Mouse (Mus musculus): Measurements from ENCODE around the gene Sf3a2.
A peak's percentile ranks its signal among the peaks of the same experiment; 100 is the strongest.
"Not testable (repeated sequence)": the region's sequence is repeated elsewhere in the genome, so short reads cannot be mapped to it uniquely, and the experiment has no call there.

The Sf3a2 gene

GRCm38 (mm10) chr10:80826151-80827062, 28.4 kb downstream of the Sf3a2 start, which contains the start of gene Oaz1:
TSS of gene Oaz1 (plus strand) at chr10:80826656.
- DNase-seq = peak; percentile 98

DNA sequence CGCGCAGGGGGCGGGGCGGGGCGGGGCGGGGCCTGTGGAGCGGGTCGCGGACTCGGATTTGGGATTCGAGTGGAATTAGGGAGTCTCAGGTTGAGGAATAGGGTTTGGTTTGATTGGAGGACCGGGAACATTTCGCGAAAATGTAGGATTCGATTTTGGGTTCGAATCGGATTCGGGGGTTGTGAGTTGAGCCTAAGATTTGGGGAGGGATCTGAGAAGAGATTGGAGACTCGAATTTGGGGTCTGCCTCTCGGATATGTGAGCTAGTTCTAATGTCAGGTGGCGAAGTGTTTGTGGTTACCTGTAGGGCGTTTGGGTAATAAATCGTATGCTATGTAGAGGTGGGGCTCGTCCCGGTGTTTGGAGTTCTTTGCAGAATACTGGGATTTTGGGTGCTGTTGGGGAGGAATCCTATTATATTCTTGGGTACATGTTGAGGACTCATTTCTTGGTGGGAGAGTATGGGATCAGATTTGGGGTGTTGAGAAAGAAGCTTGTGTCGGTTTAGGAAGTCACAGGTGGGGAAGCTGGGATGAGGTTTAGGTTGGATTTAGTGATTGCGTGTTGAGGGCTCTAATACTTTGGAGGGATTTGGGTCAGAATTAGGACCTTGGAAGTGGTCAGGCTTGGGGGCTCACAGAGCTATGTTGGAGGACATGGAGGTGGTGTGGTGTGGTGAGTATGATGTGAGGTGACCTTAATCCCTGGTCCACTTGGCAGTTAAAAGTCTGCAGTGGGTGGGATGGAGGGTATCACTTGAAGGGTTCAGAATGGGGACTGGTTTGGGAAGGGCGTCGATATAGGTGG, 29.3 kb downstream of the Sf3a2 start:
- no peak for DNase-seq

GRCm38 (mm10) chr10:80827870-80828420, 29.9 kb downstream of the Sf3a2 start:
- no peak for DNase-seq

DNA sequence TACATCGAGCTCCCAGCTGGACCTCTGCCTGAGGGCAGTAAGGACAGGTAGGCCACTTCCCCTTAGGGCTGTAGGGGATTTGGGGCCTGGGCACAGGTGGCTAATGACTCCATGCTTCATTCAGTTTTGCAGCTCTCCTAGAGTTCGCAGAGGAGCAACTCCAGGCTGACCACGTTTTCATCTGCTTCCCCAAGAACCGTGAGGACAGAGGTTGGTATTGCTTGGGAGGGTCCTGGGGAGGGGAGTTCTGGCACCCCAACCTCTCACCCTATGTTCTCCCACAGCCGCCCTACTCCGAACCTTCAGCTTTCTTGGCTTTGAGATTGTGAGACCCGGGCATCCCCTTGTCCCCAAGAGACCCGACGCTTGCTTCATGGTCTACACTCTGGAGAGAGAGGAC, 30.6 kb downstream of the Sf3a2 start:
- DNase-seq = not testable (repeated sequence)

GRCm38 (mm10) chr10:80829359-80830278, 31.6 kb downstream of the Sf3a2 start:
- DNase-seq = no peak

DNA sequence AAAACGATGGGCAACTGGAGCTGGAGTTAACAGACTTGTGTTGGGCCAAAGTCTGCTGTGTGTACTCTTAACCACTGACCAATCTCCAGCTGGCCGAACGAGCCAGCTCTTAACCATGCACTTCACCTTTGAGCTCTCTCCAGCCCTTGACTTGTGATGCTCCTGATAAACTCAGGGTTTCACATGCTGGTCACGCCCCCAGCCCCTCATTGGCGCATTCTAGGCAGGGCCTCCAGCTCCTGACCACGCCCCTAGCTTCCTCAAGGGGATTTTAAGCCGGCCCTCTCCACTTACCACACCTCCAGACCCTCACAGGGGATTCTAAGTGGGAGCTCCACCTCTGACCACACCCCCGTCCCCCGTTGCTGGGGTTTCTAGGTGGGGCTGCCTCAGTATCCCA, 33.1 kb downstream of the Sf3a2 start:
- DNase-seq = peak; percentile 84

- no peak for DNase-seq
Observed at GRCm38 (mm10) chr10:80832818-80833217, 34.8 kb downstream of the Sf3a2 start.

DNA sequence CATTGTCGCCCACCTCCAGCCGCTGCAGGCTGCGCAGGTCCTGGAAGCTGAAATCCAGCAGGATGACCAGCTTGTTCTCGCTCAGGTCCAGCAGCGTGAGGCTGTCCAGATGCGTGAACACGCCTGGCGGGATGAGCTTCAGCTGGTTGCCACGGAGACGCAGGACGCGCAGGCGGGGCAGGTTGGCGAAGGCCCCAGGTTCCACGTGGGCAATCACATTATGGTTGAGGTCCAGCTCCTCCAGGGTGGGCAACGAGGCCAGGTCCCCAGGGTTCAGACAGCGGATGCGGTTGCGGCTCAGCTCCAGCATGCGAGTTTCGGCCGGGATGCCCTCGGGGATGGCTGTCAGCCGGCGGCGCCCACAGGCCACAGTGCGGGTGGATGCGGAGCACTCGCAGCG, 37.6 kb downstream of the Sf3a2 start:
- DNase-seq = no peak

DNA sequence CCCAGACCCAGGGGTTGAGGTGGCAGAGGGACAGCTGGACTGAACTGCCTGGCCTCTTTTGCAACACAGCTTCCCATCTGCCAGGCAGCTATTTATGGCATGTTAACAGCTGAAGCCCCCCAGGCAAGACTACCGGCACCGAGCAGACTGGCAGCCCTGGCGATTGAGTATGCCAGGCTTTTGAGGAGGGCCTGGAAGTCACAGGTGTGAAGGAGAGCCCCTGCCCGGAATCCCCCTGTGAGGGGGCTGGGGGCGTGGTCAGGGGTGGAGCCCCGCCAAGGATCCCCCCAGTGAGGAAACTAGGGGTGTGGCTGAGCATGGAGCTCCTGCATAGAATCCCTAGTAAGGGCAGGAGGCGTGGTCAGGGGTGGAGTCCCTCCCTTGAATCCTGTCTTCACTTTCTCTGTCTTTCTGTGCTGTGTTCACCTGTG, 39.0 kb downstream of the Sf3a2 start:
- DNase-seq = no peak

DNA sequence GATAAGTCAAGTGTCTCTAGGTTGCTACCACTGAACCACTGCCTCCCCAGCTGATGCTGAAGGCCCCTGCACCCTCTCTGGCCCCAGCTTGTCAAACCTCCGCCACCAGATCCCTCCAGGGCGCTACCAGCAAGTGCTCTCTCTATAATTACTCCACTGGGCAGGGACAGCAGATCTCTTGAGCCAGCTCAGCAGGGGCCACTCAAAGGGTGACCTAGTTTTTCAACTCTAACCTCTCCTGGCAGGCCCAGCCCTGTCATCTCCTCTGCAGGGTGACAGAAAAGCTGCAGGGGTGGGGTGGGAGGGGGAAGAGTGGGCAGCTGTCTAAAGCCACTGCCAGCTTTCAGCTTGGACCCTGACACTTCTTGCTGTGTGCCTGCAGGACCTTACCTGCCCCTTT, 39.8 kb downstream of the Sf3a2 start:
- no peak for DNase-seq

- DNase-seq = no peak
Observed at GRCm38 (mm10) chr10:80838346-80838912, 40.4 kb downstream of the Sf3a2 start.

DNA sequence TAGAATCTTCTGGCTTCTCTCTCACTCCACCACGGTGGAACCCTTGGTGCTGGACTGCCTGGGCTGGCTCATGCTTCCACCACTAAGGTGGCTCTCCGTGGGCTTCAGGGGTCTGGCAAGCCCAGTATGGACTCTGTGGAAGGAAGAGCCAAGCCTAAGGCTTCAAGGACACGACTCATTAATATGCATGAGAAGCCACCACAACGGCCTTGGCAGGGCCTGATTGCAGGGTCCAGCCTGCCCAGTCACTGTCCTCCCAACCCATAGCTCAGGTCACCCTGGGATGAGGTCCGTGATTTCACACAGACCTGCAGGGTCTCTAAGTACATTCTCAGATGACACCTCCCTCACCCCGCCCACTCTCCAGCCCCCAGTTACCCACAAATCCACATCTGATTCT, 41.9 kb downstream of the Sf3a2 start:
- DNase-seq = no peak

DNA sequence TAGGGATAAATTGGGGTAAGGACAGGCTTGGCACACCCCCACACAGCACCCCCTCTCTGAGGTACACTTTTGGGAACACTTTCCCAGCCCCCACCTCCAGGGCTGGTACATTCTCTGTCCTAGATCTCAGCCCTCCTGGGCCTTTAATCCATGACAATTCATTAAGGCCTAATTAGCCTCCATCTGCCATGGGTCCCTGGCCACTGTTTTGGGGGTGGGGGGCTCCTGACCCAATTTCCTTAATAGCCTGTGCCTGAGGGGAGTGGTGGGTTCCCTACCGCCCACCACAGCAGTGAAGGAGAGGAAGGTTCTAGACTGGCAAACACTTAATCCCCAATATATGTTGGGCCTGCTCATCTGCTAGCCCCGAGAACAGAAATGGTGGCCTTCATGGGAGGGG, 43.7 kb downstream of the Sf3a2 start:
- DNase-seq = no peak

GRCm38 (mm10) chr10:80842334-80842733, 44.3 kb downstream of the Sf3a2 start:
- no peak for DNase-seq

DNA sequence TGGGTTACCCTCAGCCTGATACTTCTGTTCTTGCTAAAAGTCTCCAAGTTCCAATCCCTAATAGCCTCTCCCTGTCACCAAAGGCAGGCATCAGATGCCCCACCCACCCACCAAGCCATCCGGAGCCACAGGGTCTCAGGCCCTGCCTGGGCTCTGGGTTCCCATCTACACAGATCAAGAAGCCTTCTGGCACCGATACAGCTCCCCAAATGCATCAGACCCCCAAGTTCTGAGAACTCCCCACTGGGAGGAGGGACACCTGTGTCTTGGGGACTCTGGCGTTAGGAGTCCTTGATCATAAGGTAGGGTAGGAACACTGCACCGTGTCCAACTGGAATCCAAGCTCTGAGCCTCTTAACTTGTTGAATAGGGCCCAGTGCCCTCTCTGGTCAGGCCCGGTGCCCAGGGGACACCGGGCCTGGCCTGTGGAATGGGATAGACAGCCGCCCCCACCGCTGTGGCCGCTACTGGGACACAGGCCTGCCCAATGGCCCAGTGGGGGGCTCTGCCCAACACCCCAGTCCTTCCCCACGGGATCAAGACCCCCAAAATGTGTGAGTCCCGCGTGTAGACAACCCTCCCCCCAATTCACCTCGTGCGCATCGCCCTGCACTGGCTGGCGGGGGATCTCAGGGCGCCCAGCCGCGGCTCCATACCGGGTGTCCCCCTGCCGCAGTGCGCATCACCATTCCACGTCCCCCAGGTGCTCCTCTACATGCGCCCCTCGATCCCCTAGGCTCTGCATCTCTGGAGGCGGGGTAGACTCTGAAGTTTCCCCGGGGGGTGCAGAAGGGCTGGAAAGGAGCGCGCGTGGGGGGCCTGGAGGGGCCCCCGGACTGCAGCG, 45.3 kb downstream of the Sf3a2 start:
- DNase-seq = no peak

GRCm38 (mm10) chr10:80843931-80844547, 46.0 kb downstream of the Sf3a2 start, which contains the start of gene Lingo3:
TSS of gene Lingo3 (minus strand) at chr10:80844039.
- DNase-seq = no peak

DNA sequence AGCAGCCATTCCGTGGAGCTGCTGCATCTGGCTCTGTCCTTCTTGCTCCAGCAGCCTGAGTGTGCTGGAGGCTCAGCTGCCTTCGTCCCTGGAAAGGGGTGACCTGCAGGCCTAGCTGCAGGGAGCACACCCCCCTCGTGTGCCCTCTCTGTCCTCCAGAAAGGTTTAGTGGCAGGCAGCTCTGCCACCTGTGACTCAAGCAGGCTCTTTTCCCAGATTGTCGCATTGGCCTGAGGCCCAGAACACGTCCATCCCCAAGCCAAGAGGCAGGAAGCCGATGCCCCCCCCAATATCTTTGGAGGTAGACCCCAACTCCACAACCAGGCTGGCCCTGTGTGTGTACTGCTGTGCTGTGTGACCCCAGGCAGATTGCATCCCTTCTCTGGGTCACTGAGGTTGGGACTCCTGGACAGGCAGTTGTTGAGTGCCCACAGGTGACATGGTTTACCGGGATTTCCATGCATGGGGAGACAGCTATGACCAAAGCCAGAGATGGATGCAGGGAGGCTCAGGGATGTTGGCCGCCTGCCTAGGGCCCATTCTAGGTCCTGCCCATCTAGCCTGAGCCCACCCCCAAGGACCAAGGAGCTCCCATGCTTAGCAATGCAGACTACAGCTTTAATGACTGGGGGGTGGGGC, 47.2 kb downstream of the Sf3a2 start:
- no peak for DNase-seq

GRCm38 (mm10) chr10:80845732-80846131, 47.7 kb downstream of the Sf3a2 start:
- DNase-seq = no peak

- DNase-seq = peak; percentile 89
Observed at GRCm38 (mm10) chr10:80848571-80848970, 50.6 kb downstream of the Sf3a2 start.

All from liver (tissue).